Mouse (Mus musculus): Measurements from ENCODE around the gene Celf2. TPM values are rescaled to one million over a fixed set of nuclear protein-coding genes. Genes with fewer than 3 reads are reported as not detected.

Gene Celf2
- total RNA-seq, 4 experiments from 2014 or later = 60.0 to 64.8 (median 63.1) TPM

- DNase-seq (ENCODE audit: low spot score) = no peak
Observed at GRCm38 (mm10) chr2:6923738-6924474, 585.5 kb downstream of the Celf2 start.

- DNase-seq (ENCODE audit: low spot score) = no peak
Observed at GRCm38 (mm10) chr2:6915386-6915785, 594.0 kb downstream of the Celf2 start.

DNA sequence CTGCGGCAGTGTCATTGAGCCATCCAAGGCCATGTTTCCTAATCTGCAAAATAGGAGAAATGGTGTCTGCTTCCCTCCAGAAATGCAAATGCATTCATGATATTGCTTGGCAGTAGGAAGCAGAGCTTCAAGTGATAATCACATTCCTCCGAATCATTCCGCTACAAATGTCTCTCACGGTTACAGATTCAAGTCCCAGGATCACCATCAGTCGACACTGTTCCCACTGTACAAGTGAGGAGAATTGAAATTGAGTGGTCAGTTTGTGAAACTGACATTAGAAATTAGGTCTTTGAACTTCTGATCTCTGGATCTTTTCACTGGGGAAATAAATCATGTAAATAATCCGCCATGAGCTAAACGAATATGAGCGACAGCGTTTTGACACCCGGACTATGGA is 596.0 kb downstream of the Celf2 start:
- no peak for DNase-seq (ENCODE audit: low spot score)

DNA sequence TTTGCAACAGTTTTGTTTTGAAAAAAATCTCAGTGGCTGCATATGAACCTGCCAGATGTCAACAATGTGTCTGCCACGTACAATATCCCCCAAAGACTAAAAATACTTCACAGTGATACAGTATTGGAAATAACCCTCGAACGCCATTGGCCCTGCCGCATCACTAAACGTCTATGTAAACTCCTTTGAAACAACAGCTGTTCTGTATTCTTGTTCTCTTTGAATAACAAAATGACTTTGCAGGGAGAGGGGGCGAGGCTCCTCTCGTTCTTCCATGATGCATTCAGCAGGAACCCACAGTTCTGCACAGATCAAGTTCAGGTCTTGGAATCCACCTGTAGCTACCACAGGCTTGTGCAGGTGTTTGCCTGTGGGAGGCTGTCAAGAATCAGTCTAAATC is 597.4 kb downstream of the Celf2 start:
- no peak for DNase-seq (ENCODE audit: low spot score)

GRCm38 (mm10) chr2:6909921-6910320 is 599.4 kb downstream of the Celf2 start:
- no peak for DNase-seq (ENCODE audit: low spot score)

- no peak for DNase-seq (ENCODE audit: low spot score)
Observed at GRCm38 (mm10) chr2:6904411-6904810, 605.0 kb downstream of the Celf2 start.

DNA sequence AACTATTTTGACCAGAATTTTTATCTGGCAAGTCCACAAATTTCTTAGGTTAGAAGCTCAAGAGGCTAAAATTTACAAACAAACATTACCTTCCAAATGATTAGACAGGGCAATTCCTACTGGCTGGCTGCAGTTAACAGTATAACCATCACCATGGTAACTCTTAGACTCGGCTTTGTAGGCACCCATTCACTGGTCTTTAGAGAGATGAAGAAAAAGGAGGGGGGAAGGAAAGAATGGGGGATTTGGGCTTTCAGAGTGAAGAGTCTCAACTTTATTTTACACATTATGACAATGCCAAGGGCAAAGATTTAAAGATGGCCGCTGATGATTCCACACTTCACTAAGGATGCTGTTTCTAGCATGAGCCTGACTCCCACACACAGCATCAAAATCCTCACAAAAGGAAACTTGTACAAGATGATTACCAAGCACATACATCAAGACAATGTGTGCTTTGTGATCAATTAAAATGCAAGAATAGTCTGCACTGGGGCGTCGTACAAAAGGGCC is 606.1 kb downstream of the Celf2 start:
- DNase-seq (ENCODE audit: low spot score) = no peak

- DNase-seq (ENCODE audit: low spot score) = no peak
Observed at GRCm38 (mm10) chr2:6896896-6897295, 612.5 kb downstream of the Celf2 start.

GRCm38 (mm10) chr2:6893597-6893996 is 615.8 kb downstream of the Celf2 start:
- no peak for DNase-seq (ENCODE audit: low spot score)

DNA sequence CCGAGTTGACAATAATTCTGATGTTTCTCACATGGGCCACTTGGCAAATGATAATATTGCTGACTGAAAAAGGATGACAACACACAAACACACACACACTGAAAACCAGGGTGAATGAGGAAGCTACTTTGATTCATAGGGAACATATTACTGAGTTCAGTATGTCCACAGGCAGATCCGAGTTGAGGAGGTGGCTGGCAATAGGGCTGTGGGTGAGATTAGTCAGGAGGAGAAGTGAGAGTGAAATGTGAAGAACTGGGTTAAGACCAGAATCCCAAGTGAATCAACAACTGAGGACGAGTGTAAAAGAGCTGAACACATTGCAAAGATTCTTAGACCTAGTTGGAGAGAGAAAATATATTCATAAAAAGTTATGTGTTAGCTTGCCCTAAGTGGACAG is 616.3 kb downstream of the Celf2 start:
- DNase-seq (ENCODE audit: low spot score) = no peak

- no peak for DNase-seq (ENCODE audit: low spot score)
Observed at GRCm38 (mm10) chr2:6884796-6885711, 624.3 kb downstream of the Celf2 start.

GRCm38 (mm10) chr2:6883996-6884795 is 625.2 kb downstream of the Celf2 start:
- DNase-seq (ENCODE audit: low spot score) = no peak

GRCm38 (mm10) chr2:6882236-6882885 is 627.0 kb downstream of the Celf2 start:
- no peak for DNase-seq (ENCODE audit: low spot score)

DNA sequence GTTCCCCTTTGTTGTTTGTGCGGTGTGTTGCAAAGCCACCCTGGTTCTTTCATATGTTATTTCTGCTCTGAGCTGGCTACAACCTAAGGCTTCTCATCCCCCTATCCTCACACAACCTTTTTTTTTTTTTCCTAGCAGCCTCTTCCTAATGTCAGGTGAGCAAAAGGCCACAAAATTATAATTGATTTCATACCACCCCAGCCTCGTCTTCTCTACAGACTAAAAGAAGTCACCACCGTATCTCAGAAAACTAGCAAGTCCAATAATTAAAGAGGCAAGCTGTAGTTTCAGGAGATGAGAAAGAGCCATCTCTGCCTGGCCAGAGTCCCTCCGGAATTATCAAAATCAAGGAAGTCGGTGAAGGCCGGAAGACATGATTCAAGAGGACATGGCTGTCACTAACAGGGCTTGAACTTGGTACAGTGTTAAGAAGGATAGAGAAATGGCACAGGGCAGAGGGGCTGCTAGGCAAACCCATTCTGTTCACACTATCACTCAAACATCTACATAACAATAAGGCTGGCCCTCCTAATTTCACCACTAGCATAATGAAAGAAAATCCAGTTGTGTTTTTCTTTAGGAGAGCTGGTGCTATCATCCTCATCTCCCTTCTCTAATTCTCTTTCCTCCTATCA is 628.3 kb downstream of the Celf2 start:
- no peak for DNase-seq (ENCODE audit: low spot score)

DNA sequence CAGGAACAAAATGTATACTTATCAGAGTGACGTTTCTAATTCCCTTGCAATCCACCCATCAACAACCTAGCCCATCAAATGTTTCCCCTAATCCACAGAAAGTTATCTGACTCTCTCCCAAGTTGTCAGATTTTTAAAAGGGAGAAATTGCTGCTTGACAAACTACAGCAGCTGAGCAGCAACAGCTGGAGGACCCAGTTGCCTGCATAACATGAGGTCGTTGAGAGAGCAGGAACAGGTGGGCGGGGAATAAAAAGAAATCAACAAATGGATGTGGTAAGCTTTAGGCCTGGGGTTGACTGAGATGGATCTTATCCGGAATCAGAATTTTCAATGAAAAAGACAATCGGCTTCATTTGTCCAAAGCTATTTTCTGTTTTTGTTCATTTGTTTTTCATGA is 632.3 kb downstream of the Celf2 start:
- peak; percentile 25 for DNase-seq (ENCODE audit: low spot score)

GRCm38 (mm10) chr2:6876547-6876946 is 632.8 kb downstream of the Celf2 start:
- DNase-seq (ENCODE audit: low spot score) = no peak

DNA sequence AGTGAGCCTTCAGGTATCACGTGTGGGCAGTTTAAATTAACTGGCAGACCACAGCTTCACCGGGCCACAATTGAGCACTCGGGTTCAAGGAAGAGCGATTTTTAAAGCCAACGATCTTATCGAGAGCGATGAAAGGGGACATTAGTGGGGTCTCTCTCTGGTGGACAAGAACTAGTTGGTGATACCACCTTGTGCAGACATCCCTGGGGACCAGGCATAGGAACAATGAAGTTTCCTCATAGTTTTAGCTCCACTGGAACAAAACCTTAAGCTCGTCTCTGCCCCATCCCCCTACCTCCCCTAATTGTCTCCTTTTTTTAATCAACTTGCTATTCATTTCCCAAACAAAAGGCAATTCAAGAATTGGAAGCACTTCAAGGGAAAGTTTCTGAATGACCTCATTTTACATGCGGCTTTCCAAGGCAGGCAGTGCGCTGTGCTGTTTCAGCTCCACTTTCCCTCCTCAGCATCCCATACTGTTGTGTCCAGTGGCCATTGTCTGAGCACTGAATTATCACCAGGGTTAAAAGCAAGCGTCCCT is 634.2 kb downstream of the Celf2 start:
- no peak for DNase-seq (ENCODE audit: low spot score)

GRCm38 (mm10) chr2:6874266-6874955 is 635.0 kb downstream of the Celf2 start:
- no peak for DNase-seq (ENCODE audit: low spot score)

- DNase-seq (ENCODE audit: low spot score) = no peak
Observed at GRCm38 (mm10) chr2:6873711-6874110, 635.7 kb downstream of the Celf2 start.

DNA sequence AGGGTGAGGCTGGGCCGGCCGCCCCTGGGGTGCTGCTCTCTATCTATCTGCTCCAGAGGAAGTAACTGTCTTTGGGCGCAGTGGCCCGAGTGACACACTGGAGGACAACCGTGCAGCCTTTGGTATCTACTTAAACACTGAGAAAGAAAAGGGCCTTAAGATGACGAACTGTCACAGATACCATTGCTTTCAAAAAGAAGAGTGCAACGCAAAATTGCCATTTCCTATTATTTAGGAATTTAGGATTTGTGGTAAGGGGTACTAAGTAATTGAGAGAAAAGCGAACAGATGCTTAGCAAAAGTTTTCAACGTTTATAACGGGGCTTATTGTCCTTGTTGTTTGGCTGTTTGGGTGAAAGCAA is 636.5 kb downstream of the Celf2 start:
- no peak for DNase-seq (ENCODE audit: low spot score)
